Mouse (Mus musculus) embryonic fibroblast, embryonic 13.5 days (primary cell): ENCODE results near the gene Eef1akmt3.

Experiments
- CTCF ChIP-seq: IDR thresholded peaks from 2 replicates; pipeline ENCODE4 v1.5.1; 2011; ENCODE audit warnings: mild to moderate bottlenecking, control low read depth, low read length, moderate library complexity, borderline replicate concordance; ENCODE audit not compliant: insufficient read depth
- POLR2A ChIP-seq: IDR thresholded peaks from 2 replicates; pipeline ENCODE4 v1.6.1; 2011; ENCODE audit warnings: low read depth, mild to moderate bottlenecking, control low read depth, low read length, moderate library complexity

DNA sequence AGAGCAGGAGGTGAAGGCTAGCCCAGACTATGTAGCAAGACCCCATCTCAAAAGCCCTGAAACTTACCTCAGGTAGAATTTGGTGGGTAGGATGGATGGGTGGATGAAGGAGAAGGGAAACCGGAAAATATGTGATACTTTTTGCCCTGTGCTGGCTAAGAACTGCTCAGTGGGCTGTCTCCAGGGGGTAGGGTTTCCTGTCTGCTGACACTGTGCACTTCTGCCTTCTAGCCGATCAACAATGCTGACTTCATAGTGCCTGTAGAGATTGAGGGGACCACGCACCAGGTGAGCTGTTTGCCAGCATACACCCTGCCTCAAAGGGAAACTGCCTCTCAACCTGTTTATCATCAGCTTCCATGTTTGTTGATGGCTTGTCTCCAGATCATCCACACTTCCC is 47.7 kb downstream of the Eef1akmt3 start:
- no peak for TF ChIP-seq POLR2A
- TF ChIP-seq CTCF, result no peak
